23 mouse cellular contexts compared by ENCODE assay signal in genomic region chr2:29865125-29865524, GRCm38 (mm10).
"Had no signal": no experiment of that assay in that cellular context is flagged by ENCODE, and none has a peak within 500 bp of the region (broad histone marks: within the 10 kb centered on the region; RNA-seq: fewer than 3 reads in every experiment).

No protein-coding gene starts in this region.

- H3K27ac ChIP-seq: kidney, postnatal 0 days; layer of hippocampus, adult 2 months; limb, embryonic 10.5 days; limb, embryonic 13.5 days; liver, embryonic 12.5 days; liver, embryonic 15.5 days; midbrain, embryonic 10.5 days; midbrain, embryonic 15.5 days; neural tube, embryonic 12.5 days; neural tube, embryonic 15.5 days; stomach, embryonic 15.5 days had no signal

- DNase-seq: kidney, adult 2 months; kidney, postnatal 25 days; layer of hippocampus, adult 9-11 months; liver; lung, adult 18-20 months; lung, postnatal 14 days; lung, postnatal 4 days; right cerebral cortex, adult 18-20 months; right cerebral cortex, postnatal 14 days; spleen, adult 18-20 months; thymus, adult 18-20 months; thymus, postnatal 36 days had no signal

- H3K4me3 ChIP-seq: layer of hippocampus, adult 2 months; limb, embryonic 10.5 days; limb, embryonic 13.5 days; liver, embryonic 12.5 days; liver, embryonic 15.5 days; midbrain, embryonic 10.5 days; midbrain, embryonic 15.5 days; neural tube, embryonic 12.5 days; neural tube, embryonic 15.5 days; stomach, embryonic 15.5 days had no signal

- H3K4me2 ChIP-seq: limb, embryonic 13.5 days; liver, embryonic 12.5 days; liver, embryonic 15.5 days; midbrain, embryonic 15.5 days; neural tube, embryonic 12.5 days; neural tube, embryonic 15.5 days; stomach, embryonic 15.5 days had no signal

- H3K36me3 ChIP-seq: limb, embryonic 10.5 days; limb, embryonic 13.5 days; liver, embryonic 12.5 days; liver, embryonic 15.5 days; midbrain, embryonic 10.5 days; midbrain, embryonic 15.5 days; neural tube, embryonic 12.5 days; neural tube, embryonic 15.5 days; stomach, embryonic 15.5 days had no signal

- H3K27me3 ChIP-seq: limb, embryonic 13.5 days; midbrain, embryonic 15.5 days; neural tube, embryonic 12.5 days; neural tube, embryonic 15.5 days; stomach, embryonic 15.5 days had no signal

- H3K9ac ChIP-seq: limb, embryonic 13.5 days; liver, embryonic 12.5 days; liver, embryonic 15.5 days; midbrain, embryonic 15.5 days; neural tube, embryonic 12.5 days; neural tube, embryonic 15.5 days; stomach, embryonic 15.5 days had no signal

- ATAC-seq: liver, embryonic 12.5 days; midbrain, embryonic 15.5 days had no signal

- H3K9me3 ChIP-seq: limb, embryonic 10.5 days; limb, embryonic 13.5 days; liver, embryonic 12.5 days; liver, embryonic 15.5 days; midbrain, embryonic 10.5 days; midbrain, embryonic 15.5 days; neural tube, embryonic 12.5 days; neural tube, embryonic 15.5 days; stomach, embryonic 15.5 days had no signal
